Mouse (Mus musculus) ES-CJ7 (cell line): ENCODE results near the gene Pcnx.
A peak's percentile ranks its signal among the peaks of the same experiment; 100 is the strongest.
"Not testable (repeated sequence)": the region's sequence is repeated elsewhere in the genome, so short reads cannot be mapped to it uniquely, and the experiment has no call there.

Experiments
- DNase-seq: peaks from one replicate; pipeline ENCODE4 v3.0.0; 2011; ENCODE audit warnings: low read depth, low spot score

Pcnx gene

DNA sequence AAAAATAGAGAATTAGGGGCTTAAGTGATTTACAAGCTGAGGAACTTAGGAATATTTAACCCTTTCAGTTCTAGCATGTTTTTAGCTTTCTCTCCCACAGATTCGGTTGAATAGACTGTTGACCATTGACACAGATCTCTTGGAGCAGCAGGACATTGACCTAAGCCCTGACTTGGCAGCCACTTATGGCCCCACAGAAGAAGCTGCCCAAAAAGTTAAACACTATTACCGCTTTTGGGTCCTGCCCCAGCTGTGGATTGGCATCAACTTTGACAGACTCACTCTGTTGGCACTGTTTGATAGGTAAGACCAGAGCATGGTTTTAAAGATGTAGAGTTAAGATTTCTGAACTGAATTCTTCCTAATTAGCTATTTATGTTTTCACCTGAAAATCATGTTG lies 90.2 kb downstream of the Pcnx start:
- DNase-seq = no peak

DNA sequence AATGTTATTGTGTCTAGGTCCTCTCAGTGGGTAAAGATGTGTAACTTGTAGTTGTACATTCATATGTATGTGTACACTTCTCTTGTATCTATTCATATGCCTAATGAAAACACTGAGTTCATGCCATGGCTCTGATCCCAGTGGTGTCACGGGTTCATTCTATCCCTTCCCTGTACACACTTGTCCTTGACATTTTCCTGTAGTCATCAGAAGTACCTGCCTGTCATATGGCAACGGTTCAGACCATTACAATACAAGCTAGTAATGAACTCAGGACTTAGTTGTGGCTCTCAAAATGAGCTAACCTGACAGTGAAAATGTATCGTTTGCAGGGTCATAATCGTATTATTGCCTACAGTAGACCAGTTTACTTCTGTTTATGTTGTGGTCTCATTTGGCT lies 98.5 kb downstream of the Pcnx start:
- no peak for DNase-seq

DNA sequence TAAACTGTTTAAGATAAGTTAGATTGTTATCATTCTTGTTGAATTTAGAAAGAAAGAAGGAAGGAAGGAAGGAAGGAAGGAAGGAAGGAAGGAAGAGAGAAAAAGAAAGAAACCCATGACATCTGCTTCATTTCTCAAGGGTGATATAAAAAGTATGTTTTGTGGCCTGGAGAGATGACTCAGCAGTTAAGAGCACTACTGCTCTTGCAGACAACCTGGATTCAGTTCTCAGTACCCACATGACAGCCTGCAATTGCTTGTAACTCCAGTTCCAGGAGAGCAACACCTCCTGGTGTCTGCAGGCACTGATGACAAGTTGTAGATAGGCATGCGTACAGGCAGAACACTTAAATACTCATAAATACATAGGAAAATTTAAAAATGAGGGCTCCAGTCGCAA lies 105.6 kb downstream of the Pcnx start:
- no peak for DNase-seq

DNA sequence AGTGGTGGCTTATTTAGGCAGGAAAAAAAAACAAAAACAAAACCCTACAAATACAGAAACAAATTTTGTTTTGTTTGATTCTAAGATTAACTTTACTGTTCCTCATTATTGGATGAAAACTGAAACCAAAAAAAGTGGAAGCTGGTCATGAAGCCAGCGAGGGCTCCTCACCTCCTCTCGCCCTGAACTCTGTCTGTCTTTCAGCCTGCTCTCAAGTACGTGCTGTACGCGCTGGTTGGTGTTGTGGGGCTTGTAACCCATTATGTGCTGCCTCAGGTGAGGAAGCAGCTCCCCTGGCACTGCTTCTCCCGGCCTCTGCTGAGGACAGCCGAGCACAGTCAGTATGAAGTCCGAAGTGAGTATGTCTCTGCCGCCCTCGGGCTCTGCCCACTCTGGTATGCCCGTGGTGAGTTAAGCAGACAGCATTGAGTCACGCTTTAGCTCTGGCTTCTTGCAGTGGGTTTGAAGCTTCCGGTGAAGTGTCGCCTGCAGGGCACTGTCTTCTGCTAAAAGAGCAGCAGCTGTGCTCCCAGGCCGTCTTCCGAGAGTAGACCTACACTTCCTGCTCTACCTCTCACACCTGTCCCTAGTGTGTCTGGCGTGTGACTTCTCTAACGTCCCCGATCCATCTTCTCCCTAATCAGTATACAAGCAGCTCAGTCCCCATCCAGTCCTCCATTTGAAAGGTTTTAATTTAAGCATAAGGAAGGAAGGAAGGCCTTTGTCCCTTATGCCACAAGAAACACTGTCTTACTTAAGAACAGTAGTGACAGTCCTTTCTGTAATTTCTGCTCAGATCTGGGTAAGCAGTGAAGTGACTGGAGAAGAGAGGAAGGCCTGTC lies 111.4 kb downstream of the Pcnx start:
- DNase-seq = no peak

DNA sequence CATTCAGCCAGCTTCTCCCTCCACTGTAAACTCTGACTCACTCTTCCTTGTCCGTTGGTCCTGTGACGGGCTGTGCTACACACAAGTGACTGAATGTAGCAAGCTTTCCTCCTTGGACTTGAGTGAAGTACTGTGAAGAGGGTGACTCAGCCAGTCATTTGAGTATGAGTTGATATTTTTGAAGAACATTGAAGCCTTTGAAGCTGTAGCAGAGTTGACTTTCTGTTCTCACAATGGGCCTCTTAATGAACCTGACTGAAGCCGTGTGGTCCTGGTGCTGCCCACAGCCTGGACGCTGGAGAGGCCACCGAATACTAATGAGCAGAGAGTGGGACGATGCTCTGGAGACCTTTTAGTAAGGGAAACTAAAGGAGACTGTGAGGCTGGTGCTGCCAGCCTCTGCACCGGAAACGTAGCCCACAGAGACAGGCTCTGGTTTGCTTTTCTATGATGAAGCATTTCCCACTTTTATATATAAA lies 112.1 kb downstream of the Pcnx start:
- DNase-seq = no peak

DNA sequence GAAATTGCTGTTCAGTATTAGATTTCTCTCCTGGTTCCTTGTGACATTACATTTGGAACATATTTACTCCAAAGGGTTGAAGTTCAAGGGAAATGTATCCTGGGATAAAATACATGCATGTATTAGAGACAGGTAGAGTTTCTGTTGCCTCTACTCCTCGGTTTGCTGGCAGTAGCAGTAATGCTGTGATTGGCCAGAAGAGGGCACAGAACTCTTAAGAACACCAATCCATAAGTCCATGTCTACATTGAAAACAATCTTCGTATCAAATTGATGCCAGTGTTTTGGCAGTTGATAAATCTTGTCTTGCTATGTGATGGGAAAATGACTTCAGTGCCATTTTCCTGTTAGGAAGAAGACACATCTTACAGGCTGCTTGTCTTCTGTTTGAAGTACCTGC lies 115.0 kb downstream of the Pcnx start:
- DNase-seq = peak; percentile 29

DNA sequence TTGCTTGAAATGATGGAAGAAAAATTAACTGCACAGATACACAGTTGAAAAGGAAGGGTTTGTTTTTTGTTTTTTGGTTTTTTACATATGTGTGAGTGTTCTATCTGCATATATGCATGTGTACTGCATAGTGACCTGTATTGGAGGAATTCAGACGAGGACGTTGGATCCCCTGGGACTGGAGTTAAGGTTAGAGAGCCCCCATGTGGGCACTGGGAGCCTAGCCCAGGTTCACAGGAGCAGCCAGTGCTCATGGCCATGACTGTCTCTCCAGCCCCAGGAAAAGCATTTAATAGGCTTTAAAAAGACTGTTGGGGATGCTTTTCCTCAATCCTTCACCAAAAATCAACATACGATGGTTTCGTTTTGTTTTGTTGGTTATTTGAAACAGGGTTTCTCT lies 117.5 kb downstream of the Pcnx start:
- no peak for DNase-seq

DNA sequence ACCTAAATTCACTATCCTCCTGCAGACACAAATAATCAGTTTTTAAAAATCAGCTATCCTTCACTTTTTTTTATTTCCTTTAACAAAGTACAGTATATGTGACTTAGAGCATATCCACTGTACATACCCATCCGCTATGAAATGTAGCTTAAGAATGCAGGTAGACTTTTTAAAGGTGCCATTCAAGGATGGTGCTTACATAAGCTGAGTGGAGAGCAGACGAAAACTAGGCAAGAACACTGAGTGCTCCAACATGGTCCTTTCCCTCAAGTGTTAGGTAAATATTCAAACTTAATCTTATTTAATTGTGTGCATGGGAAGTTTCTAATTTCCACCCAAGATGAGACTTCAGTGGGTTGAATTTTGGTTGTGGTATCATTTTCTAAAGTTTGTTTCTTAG lies 119.5 kb downstream of the Pcnx start:
- DNase-seq = no peak

DNA sequence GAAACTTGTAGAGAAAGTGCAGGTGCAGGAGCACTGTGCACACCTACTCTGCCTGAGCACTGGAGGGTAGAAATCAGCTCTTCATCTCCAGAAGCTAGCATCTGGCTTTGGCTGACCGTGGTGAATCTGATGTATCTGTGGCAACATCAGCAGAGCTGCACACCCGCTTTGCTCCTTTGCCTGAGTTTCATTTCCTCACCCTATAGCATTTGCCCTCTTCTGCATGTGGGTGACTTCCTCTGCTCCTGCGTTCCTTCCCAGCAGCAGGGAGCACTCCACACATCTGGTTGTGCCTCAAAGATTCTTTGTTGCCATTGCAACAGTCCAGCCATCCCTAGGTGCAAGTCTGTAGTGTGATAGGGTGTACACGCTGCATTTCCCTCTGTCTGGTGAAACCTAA lies 132.3 kb downstream of the Pcnx start:
- no peak for DNase-seq

DNA sequence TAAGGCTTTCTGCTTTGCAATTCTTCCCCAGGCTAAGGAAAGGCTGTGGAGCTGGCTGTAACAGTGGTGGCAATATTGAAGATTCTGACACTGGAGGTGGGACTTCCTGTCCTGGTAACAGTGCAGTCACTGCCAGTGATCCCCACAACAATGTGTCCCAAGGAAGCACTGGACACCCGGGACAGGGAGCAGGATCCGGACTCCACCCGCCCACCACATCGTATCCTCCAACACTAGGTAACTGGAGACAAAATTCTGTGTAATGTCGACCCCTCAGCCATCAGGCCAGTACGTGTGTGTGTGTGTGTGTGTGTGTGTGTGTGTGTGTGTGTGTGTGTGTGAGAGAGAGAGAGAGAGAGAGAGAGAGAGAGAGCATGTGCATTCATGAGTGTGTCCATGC lies 133.2 kb downstream of the Pcnx start:
- no peak for DNase-seq

DNA sequence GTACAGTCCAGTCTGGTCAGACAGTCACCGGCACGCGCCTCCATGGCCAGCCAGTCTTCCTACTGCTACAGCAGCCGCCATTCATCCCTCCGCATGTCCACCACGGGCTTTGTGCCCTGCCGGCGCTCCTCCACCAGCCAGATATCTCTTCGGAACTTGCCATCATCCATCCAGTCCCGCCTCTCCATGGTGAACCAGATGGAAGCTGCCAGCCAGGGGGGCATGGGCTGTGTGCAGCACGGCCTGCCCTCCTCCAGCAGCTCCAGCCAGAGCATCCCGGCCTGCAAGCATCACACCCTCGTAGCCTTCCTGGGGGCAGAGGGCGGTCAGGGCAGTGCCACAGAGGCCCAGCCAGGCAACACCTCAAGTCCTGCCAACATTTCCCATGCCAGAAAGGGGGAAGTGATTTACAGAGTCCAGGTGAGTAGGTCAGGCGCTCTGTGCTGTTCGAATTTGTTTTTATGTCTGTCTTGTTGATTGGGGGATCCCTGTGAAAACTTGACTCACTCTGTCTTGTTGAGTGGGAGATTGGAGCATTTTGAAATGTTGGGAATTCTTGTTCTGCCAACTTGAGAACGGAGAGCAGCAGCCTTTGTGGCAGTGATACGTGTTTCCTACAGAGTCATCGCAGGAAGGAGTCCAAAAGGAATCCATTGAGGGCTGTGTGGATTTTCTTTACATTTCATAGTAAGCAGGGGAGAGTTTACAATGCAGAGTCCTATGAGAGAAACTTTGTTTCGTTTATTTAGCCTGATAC lies 135.3 kb downstream of the Pcnx start:
- no peak for DNase-seq

DNA sequence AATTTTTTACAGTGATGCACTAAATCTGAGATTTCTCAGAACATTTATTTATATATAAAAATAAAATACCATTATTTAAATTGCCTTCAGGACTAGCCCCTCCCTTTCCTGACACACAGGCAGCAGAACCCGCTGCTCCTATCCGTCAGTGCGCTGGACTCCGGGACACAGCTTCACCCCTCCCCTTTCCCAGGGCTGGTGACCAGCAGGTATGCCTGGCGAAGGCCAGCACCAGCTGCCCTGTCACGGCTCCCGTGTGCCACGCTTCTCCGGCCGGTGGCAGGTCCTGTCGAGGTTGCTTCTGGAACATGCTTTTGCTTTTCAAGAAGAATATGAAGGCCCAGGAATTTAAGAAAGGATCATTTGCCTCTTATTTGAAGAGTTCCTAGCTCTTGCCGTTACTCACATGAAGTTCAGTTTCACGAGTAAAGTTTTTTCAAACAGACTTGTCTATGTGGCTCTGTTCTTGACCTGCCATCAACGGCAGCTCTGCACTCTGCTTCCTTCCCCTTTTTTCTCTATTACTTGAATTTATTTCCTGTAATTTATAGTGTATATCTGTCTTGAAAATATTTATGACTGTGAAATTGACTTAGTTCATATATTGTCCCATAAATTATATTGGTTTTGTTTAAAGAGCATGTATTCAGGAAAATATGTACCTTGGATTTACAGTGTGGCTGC lies 137.0 kb downstream of the Pcnx start:
- no peak for DNase-seq

DNA sequence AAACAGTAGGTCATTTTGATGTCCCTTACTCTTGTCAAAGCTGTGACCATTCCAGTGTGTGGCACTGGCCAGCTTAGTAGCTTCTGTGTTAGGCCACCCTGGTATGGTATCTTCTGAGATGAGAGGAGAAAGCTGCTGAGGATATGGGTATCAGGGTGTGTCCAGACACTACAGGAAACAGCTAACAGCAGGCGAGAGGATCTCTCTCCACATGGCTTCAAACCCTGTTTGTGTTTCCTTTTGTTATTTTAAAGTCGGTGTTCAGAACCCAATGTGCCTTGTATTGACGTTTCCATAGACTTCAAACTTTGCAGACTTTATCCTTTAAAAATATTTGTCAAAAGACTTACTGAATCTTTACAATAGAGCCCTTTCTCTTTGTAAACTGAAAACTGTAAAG lies 137.7 kb downstream of the Pcnx start:
- peak; percentile 88 for DNase-seq

DNA sequence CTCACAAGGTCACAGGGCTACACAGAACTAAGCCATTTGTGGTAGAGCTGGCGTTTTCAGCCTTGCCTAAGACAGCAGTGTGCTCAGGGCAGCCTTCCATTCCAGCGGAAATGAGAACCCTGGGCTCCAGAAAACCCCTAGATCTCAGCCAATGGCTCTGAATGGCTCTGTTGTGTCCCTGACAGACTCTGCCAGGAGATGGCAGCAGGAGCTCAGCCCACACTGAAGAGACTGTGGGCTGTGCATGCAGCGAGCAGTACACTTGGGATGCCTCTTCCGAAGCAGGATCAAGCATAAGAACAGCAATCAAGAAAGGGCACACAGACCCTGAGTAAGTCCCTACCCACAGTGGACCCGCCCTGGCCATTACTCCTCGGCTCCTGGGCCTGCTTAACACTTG lies 142.9 kb downstream of the Pcnx start:
- DNase-seq = not testable (repeated sequence)

DNA sequence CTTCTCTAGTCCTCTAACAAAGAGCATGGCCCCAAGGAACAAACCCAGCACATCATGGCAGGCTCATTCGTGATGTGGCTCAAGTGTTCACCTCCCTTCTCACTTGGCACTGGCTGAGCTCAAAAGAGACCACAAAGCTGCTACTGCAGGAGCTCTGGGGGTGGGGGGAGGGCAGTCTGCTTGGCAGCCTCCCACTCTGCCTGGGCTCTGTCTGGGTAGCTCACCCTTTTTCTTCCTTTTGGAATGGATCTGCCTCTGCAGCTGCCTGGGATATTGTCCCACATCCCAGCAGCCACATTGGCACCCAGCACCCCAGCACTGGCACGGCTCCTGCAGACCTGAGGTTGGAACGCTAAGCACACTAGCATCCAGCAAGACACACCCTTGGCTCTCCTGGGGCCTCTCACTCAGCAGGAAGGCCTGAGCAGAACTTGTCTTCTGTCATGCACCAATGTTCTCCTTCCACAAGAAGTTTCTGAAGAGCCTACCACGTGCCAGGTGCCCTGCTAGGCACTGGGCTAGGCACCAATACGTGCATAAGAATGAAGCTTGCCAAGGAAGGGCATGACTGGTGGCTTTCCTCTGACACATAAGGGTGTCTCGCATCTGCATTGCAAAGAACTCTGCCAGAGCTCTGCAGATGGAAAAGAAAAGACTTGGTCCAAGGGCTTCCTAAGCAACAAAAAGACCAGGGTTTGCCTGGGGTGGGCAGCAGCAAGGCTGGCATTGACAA lies 166.2 kb downstream of the Pcnx start:
- not testable (repeated sequence) for DNase-seq

DNA sequence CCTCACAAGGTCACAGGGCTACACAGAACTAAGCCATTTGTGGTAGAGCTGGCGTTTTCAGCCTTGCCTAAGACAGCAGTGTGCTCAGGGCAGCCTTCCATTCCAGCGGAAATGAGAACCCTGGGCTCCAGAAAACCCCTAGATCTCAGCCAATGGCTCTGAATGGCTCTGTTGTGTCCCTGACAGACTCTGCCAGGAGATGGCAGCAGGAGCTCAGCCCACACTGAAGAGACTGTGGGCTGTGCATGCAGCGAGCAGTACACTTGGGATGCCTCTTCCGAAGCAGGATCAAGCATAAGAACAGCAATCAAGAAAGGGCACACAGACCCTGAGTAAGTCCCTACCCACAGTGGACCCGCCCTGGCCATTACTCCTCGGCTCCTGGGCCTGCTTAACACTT lies 173.7 kb downstream of the Pcnx start:
- DNase-seq = not testable (repeated sequence)

DNA sequence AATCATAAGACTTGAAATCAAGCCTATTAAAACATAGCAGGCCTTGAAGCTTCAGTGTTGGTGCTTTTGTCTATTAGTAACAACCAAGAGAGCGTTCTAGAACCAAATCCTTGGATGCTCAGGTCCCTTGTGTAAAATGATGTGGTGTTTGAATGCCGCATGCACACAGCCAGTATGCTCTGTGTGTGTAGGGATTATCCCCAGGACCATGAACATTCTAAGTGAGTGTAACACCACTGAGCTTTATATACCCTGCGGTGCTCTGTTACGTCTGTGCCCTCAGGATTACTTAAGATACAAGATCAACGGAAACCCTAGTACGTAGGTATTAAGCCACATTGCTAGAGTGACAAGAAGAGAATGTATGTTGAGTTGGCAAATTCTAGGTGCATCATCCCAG lies 174.2 kb downstream of the Pcnx start:
- not testable (repeated sequence) for DNase-seq

DNA sequence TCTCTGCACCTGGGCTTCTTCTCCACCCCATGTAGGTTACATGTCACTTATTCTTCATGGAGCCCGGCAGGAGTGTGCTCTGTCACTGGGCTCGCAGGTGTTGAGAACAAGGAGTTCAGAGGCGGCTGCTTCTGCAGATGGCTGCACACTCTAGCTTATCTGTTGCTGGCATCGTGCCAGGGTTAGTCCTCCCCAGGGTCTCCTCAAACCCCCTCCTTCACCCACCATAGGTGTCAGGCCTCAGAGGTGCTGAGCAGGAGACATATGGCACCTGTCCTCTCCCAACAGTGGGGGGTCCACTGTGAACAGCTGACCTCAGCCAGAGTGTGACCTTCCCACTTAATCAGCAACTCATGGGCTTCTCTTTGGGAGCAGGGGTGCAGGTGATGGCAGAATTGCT lies 184.3 kb downstream of the Pcnx start:
- not testable (repeated sequence) for DNase-seq
